Mouse (Mus musculus): ENCODE measurements at regions not wholly inside any gene's neighbourhood (a gene's known extent, or its start where the extent isn't known, plus 50 kb on each side); places are given as distances from the start of the nearest gene placed in this dataset.

GRCm38 (mm10) chr1:35759010-35759409, 309.2 kb upstream of the Hs6st1 start:
- ATAC-seq (ENCODE audit: extremely low read depth, insufficient number of reproducible peaks, low FRiP score, poor library complexity, severe bottlenecking) = no peak

GRCm38 (mm10) chr1:35759600-35759999, 308.6 kb upstream of the Hs6st1 start:
- no peak for ATAC-seq (ENCODE audit: extremely low read depth, insufficient number of reproducible peaks, low FRiP score, poor library complexity, severe bottlenecking)

- no peak for ATAC-seq (ENCODE audit: extremely low read depth, insufficient number of reproducible peaks, low FRiP score, poor library complexity, severe bottlenecking)
Observed at GRCm38 (mm10) chr1:35763051-35763450, 305.1 kb upstream of the Hs6st1 start.

GRCm38 (mm10) chr1:35763456-35763855, 304.7 kb upstream of the Hs6st1 start:
- ATAC-seq (ENCODE audit: extremely low read depth, insufficient number of reproducible peaks, low FRiP score, poor library complexity, severe bottlenecking) = no peak

GRCm38 (mm10) chr1:35764068-35764467, 304.1 kb upstream of the Hs6st1 start:
- ATAC-seq (ENCODE audit: extremely low read depth, insufficient number of reproducible peaks, low FRiP score, poor library complexity, severe bottlenecking) = no peak

- no peak for ATAC-seq (ENCODE audit: extremely low read depth, insufficient number of reproducible peaks, low FRiP score, poor library complexity, severe bottlenecking)
Observed at GRCm38 (mm10) chr1:35765692-35766091, 302.5 kb upstream of the Hs6st1 start.

GRCm38 (mm10) chr1:35766271-35766670, 301.9 kb upstream of the Hs6st1 start:
- ATAC-seq (ENCODE audit: extremely low read depth, insufficient number of reproducible peaks, low FRiP score, poor library complexity, severe bottlenecking) = no peak

- ATAC-seq (ENCODE audit: extremely low read depth, insufficient number of reproducible peaks, low FRiP score, poor library complexity, severe bottlenecking) = no peak
Observed at GRCm38 (mm10) chr1:35772567-35772966, 295.6 kb upstream of the Hs6st1 start.

- no peak for ATAC-seq (ENCODE audit: extremely low read depth, insufficient number of reproducible peaks, low FRiP score, poor library complexity, severe bottlenecking)
Observed at GRCm38 (mm10) chr1:35774566-35774965, 293.6 kb upstream of the Hs6st1 start.

- ATAC-seq (ENCODE audit: extremely low read depth, insufficient number of reproducible peaks, low FRiP score, poor library complexity, severe bottlenecking) = no peak
Observed at GRCm38 (mm10) chr1:35782668-35783067, 285.5 kb upstream of the Hs6st1 start.

GRCm38 (mm10) chr1:35783427-35783826, 284.8 kb upstream of the Hs6st1 start:
- no peak for ATAC-seq (ENCODE audit: extremely low read depth, insufficient number of reproducible peaks, low FRiP score, poor library complexity, severe bottlenecking)

GRCm38 (mm10) chr1:35786241-35786640, 282.0 kb upstream of the Hs6st1 start:
- ATAC-seq (ENCODE audit: extremely low read depth, insufficient number of reproducible peaks, low FRiP score, poor library complexity, severe bottlenecking) = no peak

GRCm38 (mm10) chr1:35786668-35787213, 281.5 kb upstream of the Hs6st1 start:
- no peak for ATAC-seq (ENCODE audit: extremely low read depth, insufficient number of reproducible peaks, low FRiP score, poor library complexity, severe bottlenecking)

- ATAC-seq (ENCODE audit: extremely low read depth, insufficient number of reproducible peaks, low FRiP score, poor library complexity, severe bottlenecking) = no peak
Observed at GRCm38 (mm10) chr1:35797064-35797463, 271.1 kb upstream of the Hs6st1 start.

GRCm38 (mm10) chr1:35797526-35797925, 270.7 kb upstream of the Hs6st1 start:
- no peak for ATAC-seq (ENCODE audit: extremely low read depth, insufficient number of reproducible peaks, low FRiP score, poor library complexity, severe bottlenecking)

GRCm38 (mm10) chr1:35805546-35805945, 262.7 kb upstream of the Hs6st1 start:
- ATAC-seq (ENCODE audit: extremely low read depth, insufficient number of reproducible peaks, low FRiP score, poor library complexity, severe bottlenecking) = no peak

- no peak for ATAC-seq (ENCODE audit: extremely low read depth, insufficient number of reproducible peaks, low FRiP score, poor library complexity, severe bottlenecking)
Observed at GRCm38 (mm10) chr1:35806329-35806728, 261.9 kb upstream of the Hs6st1 start.

GRCm38 (mm10) chr1:35806731-35807130, 261.5 kb upstream of the Hs6st1 start:
- no peak for ATAC-seq (ENCODE audit: extremely low read depth, insufficient number of reproducible peaks, low FRiP score, poor library complexity, severe bottlenecking)

- ATAC-seq (ENCODE audit: extremely low read depth, insufficient number of reproducible peaks, low FRiP score, poor library complexity, severe bottlenecking) = no peak
Observed at GRCm38 (mm10) chr1:35808894-35809293, 259.3 kb upstream of the Hs6st1 start.

GRCm38 (mm10) chr1:35809341-35809740, 258.9 kb upstream of the Hs6st1 start:
- ATAC-seq (ENCODE audit: extremely low read depth, insufficient number of reproducible peaks, low FRiP score, poor library complexity, severe bottlenecking) = no peak

- no peak for ATAC-seq (ENCODE audit: extremely low read depth, insufficient number of reproducible peaks, low FRiP score, poor library complexity, severe bottlenecking)
Observed at GRCm38 (mm10) chr1:35810571-35811342, 257.4 kb upstream of the Hs6st1 start.
